Mouse (Mus musculus) hindbrain, postnatal 0 days (tissue): ENCODE results near the gene Itga6. TPM values are rescaled to one million over a fixed set of nuclear protein-coding genes. Genes with fewer than 3 reads are reported as not detected.

Source experiments
- ATAC-seq: fragments of 200-750 bp; cut with Nextera tagmentation; 2 replicates; pipeline ENCODE4 v1.8.0; 2017; ENCODE audit warnings: mild to moderate bottlenecking, moderate TSS enrichment, moderate library complexity
- DNase-seq: peaks from one replicate; pipeline ENCODE4 v3.0.0-alpha.2; 2015; ENCODE audit warnings: low spot score
- H3K27ac ChIP-seq: fragments of 300-500 bp; sonication (generic); 2 replicates; pipeline ENCODE4 v1.5.1; 2014; ENCODE audit warnings: mild to moderate bottlenecking
- H3K27me3 ChIP-seq: fragments of 300-500 bp; sonication (generic); 2 replicates; pipeline ENCODE4 v1.6.1; 2014; ENCODE audit warnings: low read length, mixed read lengths; ENCODE audit not compliant: insufficient read depth
- H3K36me3 ChIP-seq: fragments of 300-500 bp; sonication (generic); 2 replicates; pipeline ENCODE4 v1.6.1; 2014; ENCODE audit warnings: low read length, mixed read lengths; ENCODE audit not compliant: insufficient read depth
- H3K4me1 ChIP-seq: fragments of 300-500 bp; sonication (generic); 2 replicates; pipeline ENCODE4 v1.6.1; 2014; ENCODE audit warnings: antibody characterized with exemption, low read length, mixed read lengths; ENCODE audit not compliant: insufficient read depth
- H3K4me2 ChIP-seq: fragments of 300-500 bp; sonication (generic); 2 replicates; pipeline ENCODE4 v1.6.1; 2014; ENCODE audit warnings: low read depth, mild to moderate bottlenecking, low read length, moderate library complexity, mixed read lengths
- H3K4me3 ChIP-seq: fragments of 300-500 bp; sonication (generic); 2 replicates; pipeline ENCODE4 v1.5.1; 2014; ENCODE audit warnings: low read length
- H3K9ac ChIP-seq: fragments of 300-500 bp; sonication (generic); replicated peaks from 2 replicates; pipeline ENCODE4 v1.6.1; 2014; ENCODE audit warnings: mild to moderate bottlenecking, low read length, moderate library complexity, mixed read lengths
- H3K9me3 ChIP-seq: fragments of 300-500 bp; sonication (generic); 2 replicates; pipeline ENCODE4 v1.6.1; 2016; ENCODE audit warnings: low read length, mixed read lengths
- CTCF ChIP-seq: IDR thresholded peaks from 2 replicates; pipeline ENCODE4 v1.5.1; 2016; ENCODE audit warnings: antibody characterized with exemption, control low read depth, low read depth
- WGBS: fragments of 180-500 bp; shearing (Covaris S2); extraction: QIAGEN DNeasy Blood & Tissue Kit; methylation state at CpG from one replicate; pipeline ENCODE4 v1.1.7; 2014; 5-methylcytosine and 5-hydroxymethylcytosine counted together
- polyA plus RNA-seq: library from polyadenylated mRNA; unstranded; fragments of >200 nt; fragmentation: Nextera tagmentation; extraction: Ambion mirVana; gene quantifications from 2 replicates; pipeline ENCODE4 v1.2.1, GENCODE M21; 2015
- total RNA-seq: library from RNA; depleted of rRNA; stranded (reverse); fragments of >200 nt; gene quantifications from 2 replicates; pipeline ENCODE4 v1.2.3, GENCODE M21; 2014

Itga6 gene
- total and polyA plus RNA-seq, 2 experiments from 2014 or later: 20.0 to 46.7 TPM

DNA sequence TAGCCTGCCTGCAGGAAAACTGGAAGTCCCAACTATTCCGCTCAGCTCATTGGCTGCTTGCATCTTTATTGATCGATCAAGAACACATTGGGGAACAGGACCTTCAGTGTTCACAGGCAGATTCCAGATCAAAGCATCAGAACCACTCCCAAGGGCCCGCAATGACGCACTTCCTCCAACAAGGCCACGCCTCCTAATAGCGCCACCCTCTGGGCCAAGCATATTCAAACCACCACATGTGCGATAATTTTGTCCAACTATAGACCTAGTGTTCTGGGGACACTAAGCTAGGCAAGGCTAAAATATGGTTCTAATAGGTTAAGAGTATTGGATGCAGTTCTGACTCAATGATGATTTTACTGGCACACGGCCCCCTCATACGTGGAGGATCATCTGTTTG lies 15.7 kb downstream of the Itga6 start:
- no peak overlapping the region for H3K27ac ChIP-seq
- H3K9me3 ChIP-seq: no peaks in the 10 kb centered on the region
- WGBS: 96% methylated on average over 9 of the region's 9 CpGs
- H3K4me3 ChIP-seq: no peak overlapping the region
- no peak for TF ChIP-seq CTCF
- no peaks in the 10 kb centered on the region for H3K27me3 ChIP-seq
- no peak overlapping the region for H3K9ac ChIP-seq
- no peak overlapping the region for H3K4me2 ChIP-seq
- H3K4me1 ChIP-seq: no peaks in the 10 kb centered on the region
- no peak for ATAC-seq
- DNase-seq: no peak
- H3K36me3 ChIP-seq: no peaks in the 10 kb centered on the region

DNA sequence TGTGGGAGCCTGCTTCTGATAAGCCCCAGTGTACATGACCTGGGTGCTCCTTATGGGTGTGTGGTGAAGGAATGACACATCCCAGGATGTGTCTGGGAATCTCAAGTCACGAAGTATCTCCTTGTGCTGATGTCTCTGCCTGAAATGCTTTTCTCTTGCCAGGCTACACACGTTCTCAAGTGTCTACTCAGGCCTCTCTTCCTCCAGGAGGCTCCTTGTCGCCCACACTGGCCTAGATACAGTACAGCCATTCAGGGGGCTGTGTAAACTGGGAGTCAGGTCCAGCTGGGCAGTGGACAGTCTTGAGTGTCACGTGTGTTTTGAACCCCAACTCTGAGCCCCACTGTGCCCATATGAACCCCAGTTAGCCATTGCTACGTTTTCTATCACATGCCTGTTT lies 19.1 kb downstream of the Itga6 start:
- DNase-seq: no peak
- Histone ChIP-seq H3K4me3 (no peak overlapping the region), H3K4me1 (no peaks in the 10 kb centered on the region), H3K27me3 (no peaks in the 10 kb centered on the region), H3K4me2 (no peak overlapping the region), H3K36me3 (no peaks in the 10 kb centered on the region), H3K27ac (no peak overlapping the region), H3K9ac (no peak overlapping the region), H3K9me3 (no peaks in the 10 kb centered on the region)
- WGBS: 78% methylated on average over 5 of the region's 5 CpGs
- no peak for ATAC-seq
- TF ChIP-seq CTCF: no peak

DNA sequence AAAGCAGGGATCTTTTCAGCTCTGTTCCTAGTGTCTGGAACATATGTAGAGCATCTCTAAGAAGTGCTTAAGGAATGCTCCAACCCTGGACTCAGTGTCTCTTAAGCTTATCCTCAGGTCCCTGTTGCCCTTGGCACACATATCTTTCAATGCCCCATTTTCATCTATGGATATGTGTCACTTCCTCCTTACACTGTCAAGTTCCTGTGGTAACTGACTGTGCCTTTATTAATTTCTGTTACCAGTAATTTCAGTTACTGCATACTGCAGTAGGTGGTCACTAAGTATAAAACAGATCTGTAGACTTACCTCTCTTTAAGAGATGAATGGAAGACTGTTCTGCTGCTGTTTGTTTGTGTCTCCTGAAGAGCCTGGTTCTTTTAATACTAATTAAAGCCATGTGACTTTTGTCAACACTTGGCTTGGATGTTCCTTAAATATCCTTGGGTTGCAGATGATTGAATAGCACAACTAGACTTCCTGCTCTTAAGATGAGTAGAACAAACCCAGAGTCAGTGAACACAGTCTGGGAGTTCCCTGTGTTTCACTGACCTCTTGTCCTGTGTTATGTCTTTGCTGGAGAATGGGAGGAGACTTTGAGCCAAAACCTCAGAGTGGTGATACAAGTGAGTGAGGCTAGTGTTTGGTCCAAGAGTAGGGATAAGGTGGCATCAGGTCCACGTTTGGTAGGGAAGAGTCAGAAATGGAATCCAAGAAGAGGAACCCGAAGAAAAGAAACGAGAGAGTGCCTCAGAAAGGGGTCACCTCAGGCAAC lies 19.7 kb downstream of the Itga6 start:
- DNase-seq (no peak), ATAC-seq (no peak)
- Histone ChIP-seq H3K36me3 (no peaks in the 10 kb centered on the region), H3K9ac (no peak overlapping the region), H3K4me1 (no peaks in the 10 kb centered on the region), H3K4me3 (no peak overlapping the region), H3K27me3 (no peaks in the 10 kb centered on the region), H3K9me3 (no peaks in the 10 kb centered on the region), H3K27ac (no peak overlapping the region), H3K4me2 (no peak overlapping the region)
- 85% methylated on average over 3 of the region's 3 CpGs for WGBS
- no peak for TF ChIP-seq CTCF

- Histone ChIP-seq H3K4me1 (no peaks in the 10 kb centered on the region), H3K27me3 (no peaks in the 10 kb centered on the region), H3K4me3 (no peak overlapping the region), H3K4me2 (no peak overlapping the region), H3K27ac (no peak overlapping the region), H3K36me3 (no peaks in the 10 kb centered on the region), H3K9ac (no peak overlapping the region), H3K9me3 (no peaks in the 10 kb centered on the region)
- WGBS: 87% methylated on average over 5 of the region's 5 CpGs
- ATAC-seq (no peak), DNase-seq (no peak)
- TF ChIP-seq CTCF: no peak
Measured at GRCm38 (mm10) chr2:71766007-71766406, 20.6 kb downstream of the Itga6 start.

DNA sequence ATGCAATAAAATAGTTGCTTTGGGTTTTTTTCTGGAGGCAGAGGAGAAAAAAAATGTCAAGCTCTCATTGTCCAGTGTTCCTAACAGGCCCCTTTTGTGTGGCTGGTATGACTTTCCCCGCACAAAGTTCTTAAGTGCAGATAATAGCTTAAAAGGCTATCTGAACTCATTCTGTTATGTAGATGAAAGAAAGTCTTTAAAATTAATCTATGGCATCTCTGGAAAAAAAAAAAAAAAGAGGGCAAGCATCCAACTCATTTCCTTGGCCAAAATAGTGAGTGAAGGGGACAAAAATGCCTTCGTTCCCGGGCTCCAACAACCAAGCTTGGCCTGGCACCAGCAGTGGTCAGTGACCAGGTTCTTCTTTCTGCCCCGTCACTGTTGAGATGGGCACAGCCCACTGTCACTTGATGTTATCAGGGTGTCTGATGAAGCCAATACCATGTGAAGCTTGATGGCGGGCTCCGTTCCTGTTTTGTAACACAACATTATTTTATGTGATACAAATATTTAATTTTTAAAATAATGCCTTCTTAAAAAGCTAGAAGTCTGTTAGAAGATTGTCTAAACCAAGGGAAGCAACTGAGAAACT lies 21.7 kb downstream of the Itga6 start:
- 67% methylated on average over 6 of the region's 6 CpGs for WGBS
- DNase-seq: no peak
- H3K4me3 ChIP-seq: no peak overlapping the region

GRCm38 (mm10) chr2:71771762-71772161 lies 26.3 kb downstream of the Itga6 start:
- Histone ChIP-seq H3K9me3 (no peaks in the 10 kb centered on the region), H3K9ac (no peak overlapping the region), H3K4me1 (0 out of 2 replicates have a peak, but pooled peaks cover 8% of the 10 kb centered on the region), H3K36me3 (no peaks in the 10 kb centered on the region), H3K27me3 (no peaks in the 10 kb centered on the region), H3K4me2 (no peak overlapping the region), H3K27ac (no peak overlapping the region), H3K4me3 (no peak overlapping the region)
- DNase-seq (no peak), ATAC-seq (no peak)
- TF ChIP-seq CTCF: no peak
- 85% methylated on average over 4 of the region's 4 CpGs for WGBS

More for the DNA sequence above, 21.7 kb downstream of the Itga6 start:
- H3K4me2 ChIP-seq: no peak overlapping the region
- no peaks in the 10 kb centered on the region for H3K4me1 ChIP-seq
- no peaks in the 10 kb centered on the region for H3K36me3 ChIP-seq
- ATAC-seq: no peak
- no peak overlapping the region for H3K9ac ChIP-seq
- H3K27ac ChIP-seq: no peak overlapping the region
- H3K27me3 ChIP-seq: no peaks in the 10 kb centered on the region
- H3K9me3 ChIP-seq: no peaks in the 10 kb centered on the region
- TF ChIP-seq CTCF: no peak

- WGBS: 89% methylated on average over 5 of the region's 5 CpGs
- Histone ChIP-seq H3K4me2 (no peak overlapping the region), H3K27ac (no peak overlapping the region), H3K27me3 (no peaks in the 10 kb centered on the region), H3K4me1 (0 out of 2 replicates have a peak, but pooled peaks cover 8% of the 10 kb centered on the region), H3K9ac (no peak overlapping the region), H3K36me3 (no peaks in the 10 kb centered on the region), H3K4me3 (no peak overlapping the region), H3K9me3 (no peaks in the 10 kb centered on the region)
- no peak for DNase-seq
- no peak for ATAC-seq
- TF ChIP-seq CTCF: no peak
Measured at GRCm38 (mm10) chr2:71773714-71774113, 28.3 kb downstream of the Itga6 start.
